Mouse (Mus musculus): ENCODE measurements around the gene Bpifb2. TPM values are rescaled to one million over a fixed set of nuclear protein-coding genes. Genes with fewer than 3 reads are reported as not detected.

The Bpifb2 gene
- polyA plus RNA-seq, 1 experiment from 2014 or later, result not detected

DNA sequence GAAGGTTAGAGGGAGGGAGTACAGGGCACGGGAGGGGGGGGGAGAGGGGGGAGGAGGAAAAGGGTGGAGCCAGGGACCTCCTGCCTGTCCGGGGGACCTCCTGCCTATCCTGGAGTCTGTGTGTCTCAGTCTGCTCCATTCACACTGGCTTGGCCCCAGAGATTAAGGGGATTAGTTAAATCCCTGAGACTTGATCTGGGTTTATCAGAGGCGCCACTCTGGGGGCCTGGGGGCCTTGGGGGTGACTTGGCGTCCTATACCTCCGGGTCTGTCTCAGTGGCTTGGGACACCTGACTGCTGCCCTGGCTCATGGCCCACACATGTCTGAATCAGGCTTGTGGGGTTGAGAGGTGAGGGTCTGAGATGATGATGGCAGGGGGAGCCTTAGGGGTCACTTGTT, 21.3 kb upstream of the Bpifb2 start:
- no peak overlapping the region for H3K4me3 ChIP-seq (ENCODE audit: low read depth, low read length)
- no peak for ATAC-seq (ENCODE audit: low FRiP score)
- 23% methylated on average over 5 of the region's 5 CpGs for WGBS

DNA sequence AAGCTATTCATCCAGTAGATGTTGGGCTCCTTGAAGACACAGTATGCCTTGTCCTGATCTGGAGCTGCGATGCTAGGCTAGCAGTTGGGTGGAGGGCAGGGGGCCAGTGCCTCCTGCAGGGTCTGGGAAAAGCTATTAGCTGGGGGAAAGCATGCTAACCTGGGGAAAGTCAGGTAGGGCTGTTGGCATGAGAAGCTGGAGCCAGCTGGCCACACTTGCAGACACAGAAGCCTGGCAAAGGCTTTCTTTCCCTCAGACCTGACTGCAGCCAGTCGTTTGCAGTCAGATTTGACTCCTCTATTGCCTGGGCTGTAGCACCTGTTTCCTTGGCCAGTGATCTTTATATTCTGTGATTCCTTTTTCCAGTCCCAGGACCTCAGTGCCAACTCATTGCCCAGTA, 15.3 kb upstream of the Bpifb2 start:
- ATAC-seq (ENCODE audit: low FRiP score), result no peak
- H3K27ac ChIP-seq (ENCODE audit: low read depth, low read length), result no peak overlapping the region
- no peaks in the 10 kb centered on the region for H3K4me1 ChIP-seq (replicated peaks; ENCODE audit: control insufficient read depth, insufficient read depth, low read length)
- no peak overlapping the region for H3K9ac ChIP-seq (ENCODE audit: low read depth, low read length)
- H3K36me3 ChIP-seq (ENCODE audit: control insufficient read depth, insufficient read depth, low read length), result no peaks in the 10 kb centered on the region
- no peak overlapping the region for H3K4me3 ChIP-seq (ENCODE audit: low read depth, low read length)
- H3K27me3 ChIP-seq (ENCODE audit: control insufficient read depth, insufficient read depth, low read length), result no peaks in the 10 kb centered on the region
- H3K4me2 ChIP-seq (replicated peaks; ENCODE audit: low read depth, low read length), result no peak overlapping the region
- H3K9me3 ChIP-seq (ENCODE audit: control insufficient read depth, low read length), result no peaks in the 10 kb centered on the region
- DNase-seq (ENCODE audit: low spot score), result no peak
- WGBS, result 69% methylated on average over 2 of the region's 2 CpGs

More for the DNA sequence above, 21.3 kb upstream of the Bpifb2 start:
- Histone ChIP-seq H3K36me3 (ENCODE audit: control insufficient read depth, insufficient read depth, low read length) (no peaks in the 10 kb centered on the region), H3K27me3 (ENCODE audit: control insufficient read depth, insufficient read depth, low read length) (no peaks in the 10 kb centered on the region), H3K9ac (ENCODE audit: low read depth, low read length) (no peak overlapping the region), H3K9me3 (ENCODE audit: control insufficient read depth, low read length) (no peaks in the 10 kb centered on the region), H3K4me2 (replicated peaks; ENCODE audit: low read depth, low read length) (no peak overlapping the region), H3K27ac (ENCODE audit: low read depth, low read length) (no peak overlapping the region), H3K4me1 (replicated peaks; ENCODE audit: control insufficient read depth, insufficient read depth, low read length) (no peaks in the 10 kb centered on the region)
- DNase-seq (ENCODE audit: low spot score), result no peak

DNA sequence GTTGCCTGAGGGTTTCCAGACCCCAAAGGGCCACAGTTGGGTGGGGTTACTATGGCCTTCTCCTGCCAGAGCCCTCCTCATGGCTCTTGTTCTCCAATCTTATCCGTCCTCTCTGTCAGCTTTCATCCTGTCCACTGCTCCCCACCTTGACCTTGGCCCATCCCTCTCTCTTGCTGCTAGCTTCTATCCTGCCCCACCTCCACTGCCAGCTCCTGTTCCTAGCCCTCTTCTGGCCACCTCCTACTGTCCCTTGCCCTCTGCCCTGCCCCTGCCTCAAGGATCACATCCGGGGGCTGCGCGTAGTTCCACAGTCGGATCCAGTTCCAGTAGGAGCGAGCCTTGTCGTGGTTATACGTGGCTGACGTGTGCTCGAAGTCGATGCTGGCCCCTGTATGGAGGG, 14.5 kb upstream of the Bpifb2 start:
- no peak overlapping the region for H3K4me3 ChIP-seq (ENCODE audit: low read depth, low read length)
- no peaks in the 10 kb centered on the region for H3K4me1 ChIP-seq (replicated peaks; ENCODE audit: control insufficient read depth, insufficient read depth, low read length)
- DNase-seq (ENCODE audit: low spot score) (no peak), ATAC-seq (ENCODE audit: low FRiP score) (no peak)
- H3K9ac ChIP-seq (ENCODE audit: low read depth, low read length), result no peak overlapping the region
- no peaks in the 10 kb centered on the region for H3K27me3 ChIP-seq (ENCODE audit: control insufficient read depth, insufficient read depth, low read length)
- no peaks in the 10 kb centered on the region for H3K36me3 ChIP-seq (ENCODE audit: control insufficient read depth, insufficient read depth, low read length)
- no peaks in the 10 kb centered on the region for H3K9me3 ChIP-seq (ENCODE audit: control insufficient read depth, low read length)
- no peak overlapping the region for H3K27ac ChIP-seq (ENCODE audit: low read depth, low read length)
- WGBS, result 87% methylated on average over 11 of the region's 11 CpGs
- no peak overlapping the region for H3K4me2 ChIP-seq (replicated peaks; ENCODE audit: low read depth, low read length)

DNA sequence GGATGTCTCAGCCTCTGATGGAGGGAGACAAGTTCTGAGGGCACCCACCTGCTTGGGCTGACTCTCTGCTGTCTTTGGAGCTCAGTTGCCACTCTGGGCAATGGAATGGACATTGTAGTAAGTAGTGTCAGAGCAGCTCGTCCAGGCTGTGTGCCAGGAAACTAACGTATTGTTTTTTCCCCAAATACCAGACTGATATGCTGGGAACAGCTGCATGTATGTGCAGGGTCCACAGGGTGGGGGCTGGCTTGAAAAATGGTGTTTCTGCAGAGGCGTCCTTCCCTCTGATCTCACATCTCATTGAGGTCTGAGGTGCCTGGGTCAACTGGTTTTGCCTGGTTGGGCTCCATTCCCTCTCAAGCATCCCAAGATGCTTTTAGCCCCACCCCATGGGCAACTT, 14.1 kb upstream of the Bpifb2 start:
- Histone ChIP-seq H3K27me3 (ENCODE audit: control insufficient read depth, insufficient read depth, low read length) (no peaks in the 10 kb centered on the region), H3K4me1 (replicated peaks; ENCODE audit: control insufficient read depth, insufficient read depth, low read length) (no peaks in the 10 kb centered on the region), H3K36me3 (ENCODE audit: control insufficient read depth, insufficient read depth, low read length) (no peaks in the 10 kb centered on the region), H3K9me3 (ENCODE audit: control insufficient read depth, low read length) (no peaks in the 10 kb centered on the region), H3K4me3 (ENCODE audit: low read depth, low read length) (no peak overlapping the region), H3K4me2 (replicated peaks; ENCODE audit: low read depth, low read length) (no peak overlapping the region), H3K9ac (ENCODE audit: low read depth, low read length) (no peak overlapping the region), H3K27ac (ENCODE audit: low read depth, low read length) (no peak overlapping the region)
- DNase-seq (ENCODE audit: low spot score) (no peak), ATAC-seq (ENCODE audit: low FRiP score) (no peak)
- WGBS, result 70% methylated on average over 3 of the region's 3 CpGs

DNA sequence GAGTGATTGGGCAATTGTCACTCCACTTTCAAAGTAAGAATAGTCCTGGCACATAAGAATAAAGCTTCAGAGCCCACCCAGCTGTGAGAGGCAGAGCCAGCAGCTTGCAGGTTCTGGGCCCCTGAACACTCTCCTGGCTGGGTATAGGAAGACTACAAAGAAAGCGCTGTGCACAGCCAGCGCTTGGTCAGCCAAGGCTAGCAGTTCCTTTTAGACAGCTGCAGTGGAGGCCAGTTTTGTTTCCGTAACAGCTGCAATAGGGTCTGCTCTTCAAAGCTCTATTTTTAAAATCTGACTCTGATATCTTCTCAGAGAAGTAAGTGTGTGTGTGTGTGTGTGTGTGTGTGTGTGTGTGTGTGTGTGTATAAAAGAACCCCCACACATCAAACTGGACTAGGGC, 12.9 kb upstream of the Bpifb2 start:
- H3K27ac ChIP-seq (ENCODE audit: low read depth, low read length), result no peak overlapping the region
- DNase-seq (ENCODE audit: low spot score) (no peak), ATAC-seq (ENCODE audit: low FRiP score) (no peak)
- H3K36me3 ChIP-seq (ENCODE audit: control insufficient read depth, insufficient read depth, low read length), result no peaks in the 10 kb centered on the region
- no peak overlapping the region for H3K9ac ChIP-seq (ENCODE audit: low read depth, low read length)
- H3K4me2 ChIP-seq (replicated peaks; ENCODE audit: low read depth, low read length), result no peak overlapping the region
- no peaks in the 10 kb centered on the region for H3K4me1 ChIP-seq (replicated peaks; ENCODE audit: control insufficient read depth, insufficient read depth, low read length)
- no peaks in the 10 kb centered on the region for H3K27me3 ChIP-seq (ENCODE audit: control insufficient read depth, insufficient read depth, low read length)
- H3K9me3 ChIP-seq (ENCODE audit: control insufficient read depth, low read length), result no peaks in the 10 kb centered on the region
- no peak overlapping the region for H3K4me3 ChIP-seq (ENCODE audit: low read depth, low read length)
- WGBS, result 87% methylated on average over 3 of the region's 3 CpGs

DNA sequence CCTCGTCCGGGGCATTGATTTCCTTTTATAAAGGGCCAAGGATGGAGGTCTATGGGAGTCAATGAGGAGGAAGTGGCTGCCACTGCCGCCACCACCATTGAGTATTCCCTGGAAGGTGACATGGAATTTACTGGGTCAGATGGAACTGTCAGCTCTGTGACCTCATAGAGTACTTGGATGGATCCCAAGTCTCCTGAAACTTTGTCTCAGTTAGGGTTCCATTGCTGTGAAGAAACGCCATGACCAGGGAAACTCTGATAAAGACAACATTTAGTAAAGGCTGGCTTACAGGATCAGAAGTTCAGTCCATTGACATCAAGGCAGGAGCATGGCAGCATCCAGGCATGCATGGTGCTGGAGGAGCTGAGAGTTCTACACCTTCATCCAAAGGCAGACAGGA, 3.9 kb upstream of the Bpifb2 start, which contains the start of gene Sun5:
Gene Sun5 (minus strand): TSS at position 101 of the 400 bp plus-strand sequence.
- Histone ChIP-seq H3K27me3 (ENCODE audit: control insufficient read depth, insufficient read depth, low read length) (no peaks in the 10 kb centered on the region), H3K4me1 (replicated peaks; ENCODE audit: control insufficient read depth, insufficient read depth, low read length) (no peaks in the 10 kb centered on the region), H3K36me3 (ENCODE audit: control insufficient read depth, insufficient read depth, low read length) (no peaks in the 10 kb centered on the region), H3K4me2 (replicated peaks; ENCODE audit: low read depth, low read length) (no peak within 1 kb of the TSS), H3K9ac (ENCODE audit: low read depth, low read length) (no peak within 1 kb of the TSS), H3K9me3 (ENCODE audit: control insufficient read depth, low read length) (no peaks in the 10 kb centered on the region), H3K27ac (ENCODE audit: low read depth, low read length) (no peak within 1 kb of the TSS), H3K4me3 (ENCODE audit: low read depth, low read length) (no peak within 1 kb of the TSS)
- ATAC-seq (ENCODE audit: low FRiP score) (no peak), DNase-seq (ENCODE audit: low spot score) (no peak)
- 95% methylated on average over 4 of the region's 4 CpGs for WGBS

DNA sequence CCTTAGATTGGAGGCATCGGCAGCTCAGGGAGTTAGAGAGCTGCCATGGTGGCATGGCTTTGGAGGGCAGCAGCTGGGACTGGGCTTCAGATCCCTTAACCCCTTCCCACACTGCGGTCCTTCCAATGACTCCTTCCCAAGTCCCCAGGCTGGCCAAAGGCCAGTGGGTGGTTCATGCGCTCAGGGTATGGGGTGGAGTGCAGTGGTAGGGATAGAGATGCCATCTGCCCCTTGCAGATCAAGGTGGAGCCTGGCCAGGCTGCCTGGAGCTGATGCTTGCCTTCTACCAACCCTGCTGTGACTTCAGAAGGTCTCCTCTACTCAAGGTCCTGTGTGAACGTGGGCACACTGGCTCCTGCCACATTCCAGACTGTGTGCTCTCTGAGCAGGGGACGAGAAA, 24.3 kb downstream of the Bpifb2 start:
- Histone ChIP-seq H3K27me3 (ENCODE audit: control insufficient read depth, insufficient read depth, low read length) (no peaks in the 10 kb centered on the region), H3K4me3 (ENCODE audit: low read depth, low read length) (no peak overlapping the region), H3K4me2 (replicated peaks; ENCODE audit: low read depth, low read length) (no peak overlapping the region), H3K9ac (ENCODE audit: low read depth, low read length) (no peak overlapping the region), H3K4me1 (replicated peaks; ENCODE audit: control insufficient read depth, insufficient read depth, low read length) (no peaks in the 10 kb centered on the region), H3K27ac (ENCODE audit: low read depth, low read length) (no peak overlapping the region), H3K36me3 (ENCODE audit: control insufficient read depth, insufficient read depth, low read length) (no peaks in the 10 kb centered on the region), H3K9me3 (ENCODE audit: control insufficient read depth, low read length) (no peaks in the 10 kb centered on the region)
- 85% methylated on average over 5 of the region's 5 CpGs for WGBS
- ATAC-seq (ENCODE audit: low FRiP score), result no peak
- no peak for DNase-seq (ENCODE audit: low spot score)

DNA sequence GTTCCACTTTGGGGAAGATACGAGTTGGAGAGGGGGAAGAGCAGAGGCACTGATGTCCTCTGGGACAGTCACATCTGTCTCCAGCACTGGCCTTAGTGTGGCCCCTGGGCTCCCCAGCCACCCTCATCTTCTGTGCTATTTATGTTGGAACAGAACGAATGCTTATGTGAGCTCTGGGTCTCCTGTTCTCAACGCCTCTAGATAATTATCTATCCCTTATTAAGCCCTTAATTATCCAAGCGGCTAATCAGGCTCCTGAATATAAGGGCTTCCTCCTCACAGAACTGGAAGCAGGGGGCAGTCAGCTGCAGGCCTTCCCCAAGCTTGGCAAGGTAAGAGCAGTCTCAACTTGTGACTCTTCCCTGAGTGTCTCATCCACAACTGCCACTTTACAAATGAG, 25.2 kb downstream of the Bpifb2 start, which contains the start of gene Bpifb6:
Gene Bpifb6 (plus strand): TSS at position 301 of the 400 bp plus-strand sequence.
- DNase-seq (ENCODE audit: low spot score) (no peak), ATAC-seq (ENCODE audit: low FRiP score) (no peak)
- 85% methylated on average over 4 of the region's 4 CpGs for WGBS
- no peak within 1 kb of the TSS for H3K9ac ChIP-seq (ENCODE audit: low read depth, low read length)
- H3K4me3 ChIP-seq (ENCODE audit: low read depth, low read length), result no peak within 1 kb of the TSS
- no peaks in the 10 kb centered on the region for H3K36me3 ChIP-seq (ENCODE audit: control insufficient read depth, insufficient read depth, low read length)
- no peak within 1 kb of the TSS for H3K27ac ChIP-seq (ENCODE audit: low read depth, low read length)
- no peaks in the 10 kb centered on the region for H3K9me3 ChIP-seq (ENCODE audit: control insufficient read depth, low read length)
- H3K4me2 ChIP-seq (replicated peaks; ENCODE audit: low read depth, low read length), result no peak within 1 kb of the TSS
- no peaks in the 10 kb centered on the region for H3K27me3 ChIP-seq (ENCODE audit: control insufficient read depth, insufficient read depth, low read length)
- no peaks in the 10 kb centered on the region for H3K4me1 ChIP-seq (replicated peaks; ENCODE audit: control insufficient read depth, insufficient read depth, low read length)

DNA sequence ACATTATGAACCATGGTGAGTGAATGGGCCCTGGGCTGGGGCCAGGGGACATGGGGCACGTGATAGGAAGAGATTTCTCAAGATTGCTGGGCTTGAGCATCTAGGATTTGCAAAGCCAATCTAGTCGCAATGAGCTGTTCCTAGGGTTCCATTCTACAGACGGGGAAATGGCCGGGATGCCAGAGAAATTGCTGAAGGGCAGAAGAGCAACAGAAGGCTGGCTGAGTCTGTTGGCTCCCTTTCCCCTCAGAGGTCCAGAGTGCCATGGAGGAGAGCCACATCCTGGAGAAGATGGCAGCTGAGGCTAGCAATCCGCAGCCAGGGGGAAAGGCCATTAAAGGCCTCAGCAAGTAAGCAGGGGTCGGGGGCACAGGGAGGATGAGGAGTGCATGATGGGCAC, 27.9 kb downstream of the Bpifb2 start:
- no peaks in the 10 kb centered on the region for H3K36me3 ChIP-seq (ENCODE audit: control insufficient read depth, insufficient read depth, low read length)
- H3K9ac ChIP-seq (ENCODE audit: low read depth, low read length), result no peak overlapping the region
- H3K9me3 ChIP-seq (ENCODE audit: control insufficient read depth, low read length), result no peaks in the 10 kb centered on the region
- no peaks in the 10 kb centered on the region for H3K27me3 ChIP-seq (ENCODE audit: control insufficient read depth, insufficient read depth, low read length)
- H3K4me3 ChIP-seq (ENCODE audit: low read depth, low read length), result no peak overlapping the region
- ATAC-seq (ENCODE audit: low FRiP score) (no peak), DNase-seq (ENCODE audit: low spot score) (no peak)
- H3K4me2 ChIP-seq (replicated peaks; ENCODE audit: low read depth, low read length), result no peak overlapping the region
- H3K4me1 ChIP-seq (replicated peaks; ENCODE audit: control insufficient read depth, insufficient read depth, low read length), result no peaks in the 10 kb centered on the region
- H3K27ac ChIP-seq (ENCODE audit: low read depth, low read length), result no peak overlapping the region
- 83% methylated on average over 6 of the region's 6 CpGs for WGBS
